Mouse (Mus musculus) liver, postnatal 0 days (tissue): ENCODE results near the gene Usp2.

Source experiments
- CTCF ChIP-seq: sonication (generic); IDR thresholded peaks from 2 replicates; pipeline ENCODE4 v1.5.1; 2016; ENCODE audit warnings: antibody characterized with exemption, low read depth
- EP300 ChIP-seq: IDR thresholded peaks from 2 replicates; pipeline ENCODE4 v1.6.1; 2016; ENCODE audit warnings: antibody characterized with exemption, low read depth, mild to moderate bottlenecking

DNA sequence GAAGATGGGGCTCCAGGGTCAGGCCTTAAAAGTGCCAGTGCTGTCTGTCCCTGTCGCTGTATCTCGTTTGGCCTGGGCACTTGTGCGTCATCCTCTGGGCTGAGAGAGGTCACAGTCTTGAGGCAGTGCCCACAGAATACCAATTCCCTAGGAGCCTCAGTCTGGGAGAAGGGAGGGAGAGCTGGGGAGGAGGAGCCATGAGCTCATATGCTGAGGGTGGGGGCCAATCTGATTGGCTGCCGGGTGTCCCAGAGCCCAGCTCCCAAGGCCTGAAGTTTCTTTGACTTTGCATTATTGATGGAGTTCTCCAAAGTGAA, 5.7 kb downstream of the Usp2 start:
- no peak for TF ChIP-seq CTCF
- TF ChIP-seq EP300 = no peak
